Mouse (Mus musculus) adrenal gland, adult 2 months (tissue): ENCODE data around the gene Olfr1497. TPM values are rescaled to one million over a fixed set of nuclear protein-coding genes. Genes with fewer than 3 reads are reported as not detected.
"Not testable (repeated sequence)": the region's sequence is repeated elsewhere in the genome, so short reads cannot be mapped to it uniquely, and the experiment has no call there.

Experiments
- DNase-seq: peaks from one replicate; pipeline ENCODE4 v3.0.0; 2021
- long read RNA-seq: library from polyadenylated mRNA; stranded (forward); transcript quantifications from one replicate; pipeline ENCODE4 v2.0.0, GENCODE M21; 2021
- polyA plus RNA-seq: library from polyadenylated mRNA; depleted of rRNA; stranded (reverse); fragments of >200 nt; gene quantifications from 2 replicates; pipeline ENCODE4 v1.2.3, GENCODE M21; 2012; rRNA removed
- total RNA-seq, 2 experiments: library from RNA; stranded (reverse); gene quantifications; 2 replicates each; pipeline ENCODE4 v1.2.3; 2021

The Olfr1497 gene
- not detected for total RNA-seq
- polyA plus RNA-seq = not detected in 2 replicates
- long read RNA-seq = 0 reads

DNA sequence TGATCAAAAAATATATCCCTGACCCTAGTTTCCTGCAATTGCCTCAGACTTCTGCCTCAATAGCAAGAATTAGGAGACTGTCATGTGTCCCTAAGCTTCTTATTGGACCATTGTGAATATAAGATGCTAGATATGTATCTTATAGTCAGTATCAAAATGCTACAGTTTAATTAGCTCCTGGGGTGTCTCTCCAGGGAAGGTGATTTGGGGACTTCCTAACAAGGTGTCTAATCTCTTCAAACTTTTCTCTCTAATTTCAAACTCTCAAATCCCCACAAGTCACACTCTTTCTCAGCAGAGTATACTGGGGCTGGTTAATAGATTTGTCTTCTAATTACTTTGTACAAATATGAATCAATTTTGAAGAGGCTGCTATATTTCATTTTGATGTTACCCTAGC is at the start of gene Olfr1497:
Gene Olfr1497, minus strand, starts transcription at position 101 of the 400 bp plus-strand sequence.
- no peak for DNase-seq

DNA sequence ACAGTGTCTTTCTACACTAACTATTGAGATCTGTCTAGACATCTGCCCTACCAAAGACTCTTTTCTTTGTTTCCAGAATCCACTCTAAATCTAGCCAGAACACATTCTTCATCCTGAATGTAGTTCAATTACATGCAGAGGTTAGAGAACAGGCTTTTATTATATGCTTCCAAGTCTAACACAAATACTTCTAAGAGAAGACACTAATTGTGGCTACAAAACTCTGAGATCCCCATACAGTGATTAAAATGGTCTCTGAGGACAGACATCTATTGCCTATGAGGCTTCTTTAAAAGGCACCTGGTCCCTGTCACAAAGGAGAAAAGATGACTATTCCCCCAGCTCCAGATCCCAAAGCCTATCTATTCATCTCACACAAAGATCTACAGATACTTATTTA is 32.4 kb upstream of the Olfr1497 start, which contains the start of gene Olfr1500:
Gene Olfr1500, minus strand, starts transcription at position 101 of the 400 bp plus-strand sequence.
- DNase-seq = no peak

DNA sequence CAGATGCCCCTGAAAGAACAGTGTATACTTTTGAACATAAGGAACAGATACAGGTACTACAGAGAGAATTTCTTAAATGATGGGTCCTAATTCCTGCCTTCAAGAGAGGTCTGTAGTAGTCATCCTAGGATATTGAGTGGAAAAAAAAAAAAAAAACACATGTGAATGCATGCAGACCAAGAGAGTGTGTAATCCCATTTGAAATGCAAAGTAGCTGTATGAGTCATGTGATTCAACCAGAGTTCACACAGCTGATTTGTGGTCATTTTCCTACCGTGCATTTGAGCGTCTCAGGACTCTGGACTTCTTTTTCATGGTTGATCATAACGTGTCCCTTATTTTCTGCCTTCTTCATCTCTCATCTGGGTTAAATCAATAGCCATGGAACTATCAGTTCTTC is 30.4 kb upstream of the Olfr1497 start:
- DNase-seq = no peak

DNA sequence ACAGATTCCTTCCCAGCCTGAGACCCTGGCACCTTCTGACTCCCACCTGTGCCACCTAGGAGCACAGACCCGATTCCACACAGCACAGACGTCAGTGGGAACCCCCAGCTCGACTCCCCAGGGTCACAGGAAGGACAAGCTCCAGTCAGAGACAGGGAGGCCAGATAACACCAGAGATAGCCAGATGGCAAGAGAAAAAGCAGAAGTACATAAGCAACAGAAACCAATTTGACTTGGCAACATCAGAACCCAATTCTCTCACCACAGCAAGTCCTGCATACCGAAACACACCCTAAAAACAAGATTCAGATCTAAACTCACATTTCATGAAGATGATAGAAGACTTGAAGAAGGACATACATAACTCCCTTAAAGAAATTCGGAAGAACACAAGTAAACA is 22.8 kb upstream of the Olfr1497 start:
- DNase-seq = no peak

DNA sequence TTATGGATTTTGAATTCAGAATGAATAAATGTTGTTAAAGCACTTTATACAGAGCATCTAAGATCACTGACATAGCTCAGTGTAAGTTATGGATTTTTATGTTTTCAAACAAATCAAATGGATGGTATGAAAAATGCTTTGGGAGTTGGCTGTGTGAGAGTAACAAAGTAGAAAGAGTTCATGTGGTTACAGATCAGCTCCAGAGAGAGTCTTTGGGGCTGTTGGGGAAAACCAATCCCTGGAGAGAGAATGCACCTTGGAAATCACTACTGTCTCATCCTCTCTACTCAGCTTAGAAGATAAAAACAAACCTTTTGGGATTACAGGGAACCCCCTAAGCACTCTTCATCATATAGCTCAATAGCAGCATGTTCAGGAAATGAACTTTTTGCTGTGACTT is 21.3 kb upstream of the Olfr1497 start, which contains the start of gene Olfr1499:
Gene Olfr1499, minus strand, starts transcription at position 101 of the 400 bp plus-strand sequence.
- no peak for DNase-seq

DNA sequence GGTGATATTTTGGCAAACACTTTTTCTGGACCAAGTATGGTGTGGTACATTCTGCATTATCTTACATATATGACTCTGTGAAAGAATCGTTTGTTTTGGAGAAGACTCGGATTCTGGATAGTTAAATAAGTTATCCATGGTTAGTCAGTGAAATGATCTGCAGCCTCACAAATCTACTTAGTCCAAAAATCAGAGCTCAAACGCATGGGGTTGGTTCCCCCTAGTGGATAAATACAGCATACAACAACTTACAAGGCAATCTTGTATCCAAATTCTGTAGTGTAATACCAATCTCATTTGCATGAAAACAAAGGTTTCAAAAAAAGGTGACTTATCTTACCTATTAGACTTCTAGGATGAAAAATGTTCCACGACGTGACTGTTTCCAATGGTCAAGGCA is 20.8 kb upstream of the Olfr1497 start:
- DNase-seq = no peak

DNA sequence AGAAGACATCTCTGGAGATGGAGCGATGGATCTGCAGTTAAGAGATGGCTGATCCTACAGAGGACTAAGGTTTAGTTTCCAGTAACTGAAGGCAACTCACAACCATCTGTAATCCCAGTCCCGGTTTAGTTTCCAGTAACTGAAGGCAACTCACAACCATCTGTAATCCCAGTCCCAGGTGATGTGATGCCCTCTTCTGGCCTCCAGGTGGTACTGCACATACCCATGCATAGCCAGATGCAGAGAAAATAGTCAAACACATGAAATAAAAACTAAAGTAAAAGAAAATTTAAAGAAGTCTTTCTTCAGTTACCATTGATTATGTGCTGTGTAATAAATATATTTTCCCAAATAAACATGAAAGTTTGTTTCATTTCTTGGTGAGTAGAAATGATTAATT is 14.8 kb upstream of the Olfr1497 start:
- DNase-seq = no peak

DNA sequence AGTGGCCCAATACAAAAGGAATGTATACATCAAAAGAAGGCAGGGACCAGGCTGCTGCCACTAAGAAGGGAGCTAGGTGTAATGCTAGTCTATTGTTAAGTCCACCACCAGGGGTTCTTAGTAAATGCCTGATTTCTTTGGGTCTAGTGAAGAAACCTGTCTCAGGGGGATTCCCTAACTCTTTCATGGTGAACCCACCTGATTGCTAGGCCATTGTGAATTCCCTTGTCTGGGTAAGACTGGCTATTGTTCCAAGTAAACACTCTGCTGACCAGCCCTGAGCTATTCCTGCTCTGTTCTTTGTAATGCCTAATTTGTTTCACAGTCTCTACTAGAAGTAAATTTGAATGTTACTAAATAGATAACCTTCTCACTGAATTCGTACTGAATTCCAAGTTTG is 7.5 kb upstream of the Olfr1497 start:
- not testable (repeated sequence) for DNase-seq

DNA sequence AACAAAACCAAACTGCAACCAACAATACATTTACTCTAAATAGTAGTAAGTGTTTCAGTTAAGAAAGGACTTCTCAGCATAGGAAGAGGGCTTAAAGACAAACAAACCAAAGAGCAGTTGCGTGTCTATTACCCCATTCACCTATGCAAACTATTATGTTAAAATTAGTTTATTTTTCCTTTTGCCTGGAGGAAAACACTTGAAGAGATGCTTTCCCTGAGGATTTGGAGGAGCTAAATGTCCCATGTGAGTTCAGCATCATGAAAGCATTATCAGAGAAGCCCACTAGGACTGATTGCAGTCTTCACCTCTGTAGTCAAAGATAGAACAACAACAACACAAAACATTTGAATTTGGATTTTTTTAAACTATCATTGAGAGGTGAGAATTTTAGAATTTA is 20.4 kb downstream of the Olfr1497 start, which contains the start of gene Olfr1496:
Gene Olfr1496, plus strand, starts transcription at position 301 of the 400 bp plus-strand sequence.
- DNase-seq = no peak

DNA sequence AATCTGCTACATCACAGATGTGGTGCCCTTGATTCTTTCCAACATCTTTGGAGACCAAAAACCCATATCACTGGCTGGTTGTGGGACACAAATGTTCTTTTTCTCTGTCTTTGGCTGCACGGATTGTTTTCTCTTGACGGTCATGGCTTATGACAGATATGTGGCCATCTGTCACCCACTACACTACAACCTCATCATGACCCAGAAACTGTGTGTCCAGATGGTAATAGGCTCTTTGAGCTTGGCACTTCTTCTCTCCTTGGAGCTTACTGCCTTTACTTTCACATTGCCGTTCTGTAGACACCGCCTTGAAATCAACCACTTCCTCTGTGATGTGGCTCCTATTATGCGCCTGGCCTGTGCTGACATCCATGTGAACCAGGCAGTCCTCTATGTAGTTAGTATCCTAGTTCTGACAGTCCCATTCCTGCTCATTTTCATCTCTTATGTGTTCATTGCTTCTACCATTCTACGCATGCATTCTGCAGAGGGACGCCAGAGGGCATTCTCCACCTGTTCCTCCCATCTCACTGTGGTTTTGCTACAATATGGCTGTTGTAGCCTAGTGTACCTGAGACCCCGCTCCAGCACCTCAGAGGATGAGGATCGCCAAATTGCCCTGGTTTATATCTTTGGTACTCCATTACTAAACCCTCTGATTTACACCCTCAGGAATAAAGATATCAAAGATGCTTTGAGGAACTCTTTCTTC is 29.3 kb downstream of the Olfr1497 start:
- no peak for DNase-seq

DNA sequence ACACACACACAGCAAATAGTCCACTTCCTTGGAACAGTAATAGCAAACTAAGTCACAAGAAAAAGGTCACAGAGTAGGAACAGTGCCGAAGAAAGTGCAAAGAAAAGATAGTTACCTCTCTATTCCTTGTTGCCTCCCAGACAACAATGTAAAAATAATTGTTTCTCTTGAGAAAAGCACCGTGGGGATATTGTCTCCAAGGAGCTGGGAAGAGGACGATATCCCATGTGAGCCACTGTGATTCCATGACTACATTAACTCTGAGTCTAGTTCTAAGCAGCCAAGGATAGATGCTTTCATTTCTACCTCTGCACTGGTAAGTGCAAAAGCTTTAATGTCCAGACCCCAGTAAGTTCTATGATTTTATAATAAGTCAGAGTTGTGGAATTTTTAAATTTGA is 33.7 kb downstream of the Olfr1497 start, which contains the start of gene Olfr1495:
Gene Olfr1495, plus strand, starts transcription at position 301 of the 400 bp plus-strand sequence.
- DNase-seq = no peak

DNA sequence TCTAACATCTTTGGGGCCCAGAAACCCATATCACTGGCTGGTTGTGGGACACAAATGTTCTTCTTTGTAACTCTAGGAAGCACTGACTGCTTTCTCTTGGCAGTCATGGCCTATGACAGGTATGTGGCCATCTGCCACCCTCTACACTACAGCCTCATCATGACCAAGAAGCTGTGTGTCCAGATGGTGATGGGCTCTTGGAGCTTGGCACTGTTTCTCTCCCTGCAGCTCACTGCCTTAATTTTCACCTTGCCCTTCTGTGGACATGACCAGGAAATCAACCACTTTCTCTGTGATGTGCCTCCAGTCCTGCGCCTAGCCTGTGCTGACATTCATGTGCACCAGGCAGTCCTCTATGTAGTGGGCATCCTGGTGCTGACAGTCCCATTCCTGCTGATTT is 48.6 kb downstream of the Olfr1497 start:
- no peak for DNase-seq

Other genes with a start within 250 kb of the Olfr1497 start
- not detected for gene Olfr1484, start 214.7 kb downstream of the Olfr1497 start, total RNA-seq
- not detected in 2 replicates for gene Olfr1484, start 214.7 kb downstream of the Olfr1497 start, polyA plus RNA-seq
- not detected for gene Olfr1487, start 180.8 kb downstream of the Olfr1497 start, total RNA-seq
- gene Olfr1487, start 180.8 kb downstream of the Olfr1497 start, polyA plus RNA-seq = not detected in 2 replicates
- gene Olfr1489, start 166.6 kb downstream of the Olfr1497 start, total RNA-seq = not detected
- gene Olfr1489, start 166.6 kb downstream of the Olfr1497 start, polyA plus RNA-seq = not detected in 2 replicates
- gene Olfr1490, start 147.1 kb downstream of the Olfr1497 start, total RNA-seq = not detected
- gene Olfr1490, start 147.1 kb downstream of the Olfr1497 start, polyA plus RNA-seq = not detected in 2 replicates
- gene Olfr1491, start 100.9 kb downstream of the Olfr1497 start, total RNA-seq = not detected
- gene Olfr1491, start 100.9 kb downstream of the Olfr1497 start, polyA plus RNA-seq = not detected in 2 replicates
- not detected for gene Olfr1493-ps1, start 74.9 kb downstream of the Olfr1497 start, total RNA-seq
- gene Olfr1493-ps1, start 74.9 kb downstream of the Olfr1497 start, polyA plus RNA-seq = not detected in 2 replicates
- gene Olfr1494, start 58.5 kb downstream of the Olfr1497 start, total RNA-seq = not detected
- not detected in 2 replicates for gene Olfr1494, start 58.5 kb downstream of the Olfr1497 start, polyA plus RNA-seq
- gene Olfr1495, start 33.6 kb downstream of the Olfr1497 start, total RNA-seq = not detected
- gene Olfr1495, start 33.6 kb downstream of the Olfr1497 start, polyA plus RNA-seq = not detected in 2 replicates
- not detected for gene Olfr1496, start 20.3 kb downstream of the Olfr1497 start, total RNA-seq
- gene Olfr1496, start 20.3 kb downstream of the Olfr1497 start, polyA plus RNA-seq = not detected in 2 replicates
- gene Olfr1499, start 21.2 kb upstream of the Olfr1497 start, total RNA-seq = not detected
- not detected in 2 replicates for gene Olfr1499, start 21.2 kb upstream of the Olfr1497 start, polyA plus RNA-seq
- not detected for gene Olfr1500, start 32.3 kb upstream of the Olfr1497 start, total RNA-seq
- gene Olfr1500, start 32.3 kb upstream of the Olfr1497 start, polyA plus RNA-seq = not detected in 2 replicates
- gene Olfr1501, start 52.5 kb upstream of the Olfr1497 start, total RNA-seq = not detected
- not detected in 2 replicates for gene Olfr1501, start 52.5 kb upstream of the Olfr1497 start, polyA plus RNA-seq
- gene Olfr1502, start 63.6 kb upstream of the Olfr1497 start, total RNA-seq = not detected
- gene Olfr1502, start 63.6 kb upstream of the Olfr1497 start, polyA plus RNA-seq = not detected in 2 replicates
- gene Olfr1504, start 99.7 kb upstream of the Olfr1497 start, total RNA-seq = not detected
- not detected in 2 replicates for gene Olfr1504, start 99.7 kb upstream of the Olfr1497 start, polyA plus RNA-seq
- gene Olfr1505, start 115.3 kb upstream of the Olfr1497 start, total RNA-seq = not detected
- not detected in 2 replicates for gene Olfr1505, start 115.3 kb upstream of the Olfr1497 start, polyA plus RNA-seq